Mouse (Mus musculus): ENCODE measurements around the gene Tacc2.

DNA sequence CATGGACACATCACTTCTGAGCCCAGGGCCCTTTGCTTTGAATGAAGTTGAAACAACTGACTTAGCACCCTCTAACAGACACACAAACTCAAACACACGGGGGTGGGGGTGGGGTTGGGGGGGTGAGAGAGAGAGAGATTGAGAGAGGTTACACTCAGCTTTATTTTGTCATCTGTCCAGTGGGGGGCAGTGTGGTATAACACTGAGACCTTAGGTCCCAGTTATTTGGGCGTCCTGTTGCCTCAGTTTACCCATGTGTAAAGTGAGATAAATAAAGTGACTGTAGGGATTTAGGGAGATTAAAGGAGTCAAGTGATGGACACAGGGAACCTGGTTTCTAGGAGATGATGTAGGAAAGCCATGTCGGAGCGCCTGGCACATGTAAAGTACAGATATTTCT lies 163.9 kb downstream of the Tacc2 start:
- TF ChIP-seq CTCF (conservative IDR thresholded peaks at IDR 0.05; ENCODE audit: insufficient read depth, insufficient read length, low read depth, low read length) = no peak
- no peak for TF ChIP-seq POLR2A (IDR thresholded peaks at IDR 0.05; ENCODE audit: low read depth, low read length)

Measured in kidney, adult 2 months (tissue).